Mouse (Mus musculus): ENCODE measurements around the gene Hbp1. TPM values are rescaled to one million over a fixed set of nuclear protein-coding genes. Genes with fewer than 3 reads are reported as not detected.

Hbp1 gene
- polyA plus RNA-seq, 1 experiment = 9.6 TPM

- Histone ChIP-seq H3K4me3 (ENCODE audit: insufficient read depth, poor library complexity, severe bottlenecking) (no peak overlapping the region), H3K36me3 (ENCODE audit: control insufficient read depth, insufficient read depth) (peaks cover 6% of the 10 kb centered on the region), H3ac (ENCODE audit: control insufficient read depth, insufficient read length, low read depth) (no peak overlapping the region), H3K79me2 (ENCODE audit: control insufficient read depth, insufficient read depth) (no peaks in the 10 kb centered on the region), H3K79me3 (ENCODE audit: low read depth) (no peaks in the 10 kb centered on the region), H3K27me3 (ENCODE audit: control insufficient read depth, insufficient read depth, insufficient read length) (no peaks in the 10 kb centered on the region)
- no peak for TF ChIP-seq CEBPB (IDR thresholded peaks at IDR 0.05; ENCODE audit: low read depth)
- no peak for TF ChIP-seq MYOG (IDR thresholded peaks at IDR 0.05; ENCODE audit: control insufficient read depth, extremely low read depth, insufficient read length)
- no peak for TF ChIP-seq CTCF (IDR thresholded peaks at IDR 0.05; ENCODE audit: control insufficient read depth, insufficient read depth, insufficient read length)
- no peak for TF ChIP-seq MAX (IDR thresholded peaks at IDR 0.05)
- no peak for TF ChIP-seq FOSL1 (IDR thresholded peaks at IDR 0.05; ENCODE audit: insufficient read depth, low read length, poor library complexity, severe bottlenecking)
Observed at GRCm38 (mm10) chr12:31882736-31883135, 67.6 kb downstream of the Hbp1 start.

GRCm38 (mm10) chr12:31876775-31877174, 73.6 kb downstream of the Hbp1 start:
- Histone ChIP-seq H3K27me3 (ENCODE audit: control insufficient read depth, insufficient read depth, insufficient read length) (no peaks in the 10 kb centered on the region), H3K4me3 (ENCODE audit: insufficient read depth, poor library complexity, severe bottlenecking) (no peak overlapping the region), H3K36me3 (ENCODE audit: control insufficient read depth, insufficient read depth) (no peaks in the 10 kb centered on the region), H3K79me2 (ENCODE audit: control insufficient read depth, insufficient read depth) (no peaks in the 10 kb centered on the region), H3ac (ENCODE audit: control insufficient read depth, insufficient read length, low read depth) (no peak overlapping the region), H3K79me3 (ENCODE audit: low read depth) (no peaks in the 10 kb centered on the region)
- no peak for TF ChIP-seq MYOG (IDR thresholded peaks at IDR 0.05; ENCODE audit: control insufficient read depth, extremely low read depth, insufficient read length)
- no peak for TF ChIP-seq CTCF (IDR thresholded peaks at IDR 0.05; ENCODE audit: control insufficient read depth, insufficient read depth, insufficient read length)
- TF ChIP-seq USF1 (IDR thresholded peaks at IDR 0.05; ENCODE audit: low read depth) = no peak
- no peak for TF ChIP-seq MYOD1 (IDR thresholded peaks at IDR 0.05; ENCODE audit: control insufficient read depth, insufficient read length, low read depth)
- no peak for TF ChIP-seq MAX (IDR thresholded peaks at IDR 0.05)
- TF ChIP-seq CEBPB (IDR thresholded peaks at IDR 0.05; ENCODE audit: low read depth) = no peak
- no peak for TF ChIP-seq FOSL1 (IDR thresholded peaks at IDR 0.05; ENCODE audit: insufficient read depth, low read length, poor library complexity, severe bottlenecking)

Other genes with a start within 250 kb of the Hbp1 start
- 0.02 TPM for gene Gpr22, start 236.6 kb downstream of the Hbp1 start, polyA plus RNA-seq (2012; fragmentation: generic; extraction: Trizol)
- 33.1 TPM for gene Prkar2b, start 110.8 kb upstream of the Hbp1 start, polyA plus RNA-seq (2012; fragmentation: generic; extraction: Trizol)

Data from C2C12 (cell line).